Mouse (Mus musculus) lung, postnatal 14 days (tissue): ENCODE data around the gene Gp9.

Experiments used
- DNase-seq: peaks from one replicate; pipeline ENCODE4 v3.0.0; 2021

The Gp9 gene

GRCm38 (mm10) chr6:87810713-87811669, 33.1 kb downstream of the Gp9 start:
- peak; percentile 75 for DNase-seq

GRCm38 (mm10) chr6:87811675-87812338, 33.9 kb downstream of the Gp9 start, which contains the start of gene Rab43:
Gene Rab43 (minus strand): TSS chr6:87812164.
- peak; percentile 96 for DNase-seq

- DNase-seq = no peak
Measured at GRCm38 (mm10) chr6:87812656-87813055, 34.8 kb downstream of the Gp9 start.

- no peak for DNase-seq
Measured at GRCm38 (mm10) chr6:87814486-87814885, 36.6 kb downstream of the Gp9 start.

GRCm38 (mm10) chr6:87820366-87820765, 42.5 kb downstream of the Gp9 start:
- DNase-seq = no peak
